Mouse (Mus musculus): ENCODE data around the gene Pld1.

Pld1 gene

DNA sequence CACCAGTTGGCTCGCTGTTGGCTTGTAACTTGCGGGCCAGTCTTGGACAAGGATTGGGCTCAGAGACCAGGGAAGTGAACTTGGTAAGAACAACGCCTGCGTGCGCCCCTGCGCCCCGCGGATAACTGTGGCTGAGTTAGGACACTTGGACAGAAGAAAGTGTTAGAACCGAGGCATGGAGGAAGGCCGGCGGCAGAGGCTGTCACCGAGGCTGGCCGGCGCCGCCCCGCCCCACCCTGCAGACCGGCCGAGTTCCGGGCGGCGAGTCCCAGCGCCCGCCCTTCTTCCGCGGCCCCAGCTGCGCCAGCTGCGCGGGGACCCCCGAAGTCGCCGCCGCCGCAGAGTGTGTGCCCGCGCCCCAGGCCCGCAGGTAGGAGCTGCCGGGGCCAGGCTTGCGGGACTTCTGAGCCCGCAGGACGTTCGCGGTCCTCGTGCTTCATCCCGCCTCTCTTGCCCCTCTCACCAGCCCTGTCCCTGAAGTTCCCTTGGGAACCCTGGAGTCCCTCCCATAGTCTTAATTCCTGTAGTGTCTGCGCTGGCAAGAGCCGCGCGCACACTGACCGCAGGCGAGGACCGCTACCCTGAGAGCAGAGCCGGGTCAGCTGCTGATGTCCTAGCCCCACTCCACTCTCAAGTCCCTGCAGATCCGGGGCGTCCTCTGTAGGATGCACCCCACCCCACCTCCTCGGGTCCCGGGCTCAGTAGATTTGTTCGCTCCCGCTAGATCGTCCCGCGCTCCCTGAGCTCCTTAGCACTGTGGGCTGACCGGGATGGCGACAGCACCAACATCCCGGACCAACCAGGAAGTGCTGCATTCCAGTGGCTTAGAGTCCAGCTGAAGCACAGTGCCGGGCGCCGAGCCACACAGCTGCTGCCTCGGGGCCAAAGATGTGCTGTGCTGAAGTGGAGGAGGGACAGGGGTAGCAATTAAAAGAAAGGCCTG is at the start of gene Pld1:
TSS of gene Pld1 (plus strand) at position 315 of the 943 bp plus-strand sequence.
- peak; percentile 61 for DNase-seq (ENCODE audit: low read depth, low spot score)

GRCm38 (mm10) chr3:27896318-27896892 is 42.1 kb upstream of the Pld1 start, which contains the start of gene Tmem212:
Tmem212 (minus strand) TSS chr3:27896368.
- DNase-seq (ENCODE audit: low read depth, low spot score) = peak; percentile 13

- DNase-seq (ENCODE audit: low read depth, low spot score) = no peak
These were observed 40.3 kb upstream of the Pld1 start for GRCm38 (mm10) chr3:27898178-27898577.

DNA sequence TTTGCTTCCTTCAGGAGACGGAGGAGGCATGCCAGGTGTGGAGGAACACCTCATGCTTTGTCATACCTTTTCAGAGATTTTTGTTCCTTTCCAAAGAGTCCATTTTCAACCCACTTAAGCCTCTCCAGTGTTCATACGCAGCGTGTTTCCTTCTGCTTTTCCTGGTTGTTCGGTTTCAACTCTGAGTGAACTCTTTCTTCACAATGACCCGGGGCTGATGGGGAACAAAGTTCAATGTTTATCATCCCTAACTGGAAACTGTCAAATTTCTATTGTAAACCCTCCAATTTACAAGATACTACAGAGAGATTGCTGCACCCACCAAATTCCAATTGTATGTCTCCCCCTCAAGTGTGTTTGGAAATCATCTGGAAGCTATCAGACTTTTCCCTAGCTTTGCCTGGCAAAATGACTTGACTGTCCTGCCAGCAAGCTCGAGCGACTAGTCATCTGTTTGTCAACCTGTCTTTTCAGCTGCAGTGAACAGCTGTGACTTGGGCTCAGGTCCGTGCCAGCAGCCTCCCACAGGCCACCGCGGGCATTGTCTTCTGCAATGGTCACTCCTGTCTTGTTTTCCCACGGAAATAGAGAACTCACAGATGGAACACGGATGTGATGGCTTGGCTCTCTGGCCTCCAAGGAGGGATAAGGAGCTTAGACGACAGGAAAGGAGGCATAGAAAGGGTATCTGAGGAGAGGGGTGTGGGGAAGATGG is 39.3 kb upstream of the Pld1 start:
- no peak for DNase-seq (ENCODE audit: low read depth, low spot score)

DNA sequence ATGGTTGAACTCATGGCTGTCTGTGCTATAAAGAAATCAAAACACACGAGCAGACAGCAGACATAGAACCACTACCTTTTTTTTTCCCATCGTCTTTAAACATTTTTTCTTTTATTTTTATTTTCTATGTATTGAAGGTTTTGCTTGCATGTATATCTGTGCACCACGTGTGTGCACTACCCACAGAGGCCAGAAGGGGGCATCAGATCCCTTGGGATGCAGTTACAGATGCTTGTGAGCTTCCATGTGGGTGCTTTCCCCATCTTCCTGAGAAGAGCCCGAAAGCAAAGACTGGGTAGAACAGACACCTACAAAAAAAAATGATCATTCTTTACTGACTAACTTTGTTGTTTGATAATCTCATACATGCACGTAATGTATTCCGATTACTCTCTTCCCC is 36.6 kb upstream of the Pld1 start:
- peak; percentile 67 for DNase-seq (ENCODE audit: low read depth, low spot score)

- DNase-seq (ENCODE audit: low read depth, low spot score) = no peak
These were observed 33.7 kb upstream of the Pld1 start for GRCm38 (mm10) chr3:27904659-27905330.

- no peak for DNase-seq (ENCODE audit: low read depth, low spot score)
These were observed 31.8 kb upstream of the Pld1 start for GRCm38 (mm10) chr3:27906647-27907209.

- no peak for DNase-seq (ENCODE audit: low read depth, low spot score)
These were observed 31.2 kb upstream of the Pld1 start for GRCm38 (mm10) chr3:27907301-27907700.

DNA sequence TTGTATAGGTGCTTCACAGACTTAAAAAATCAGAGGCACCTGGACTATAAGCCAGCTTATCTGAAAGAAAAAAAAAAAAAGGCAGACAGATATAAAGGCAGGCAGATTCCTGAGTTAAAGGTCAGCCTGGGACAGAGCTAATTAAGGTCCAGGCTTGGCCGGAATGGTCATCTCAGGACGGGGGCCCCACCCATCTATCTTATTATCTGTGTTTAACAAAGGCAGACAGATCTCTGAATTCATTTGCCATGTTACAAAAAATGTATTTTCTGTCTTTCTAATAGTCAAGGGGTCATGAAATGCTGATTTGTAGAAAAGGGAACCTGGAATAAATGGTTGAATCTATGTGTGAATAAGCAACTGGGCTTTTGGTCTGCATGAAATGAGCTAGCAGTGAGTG is 30.2 kb upstream of the Pld1 start:
- no peak for DNase-seq (ENCODE audit: low read depth, low spot score)

DNA sequence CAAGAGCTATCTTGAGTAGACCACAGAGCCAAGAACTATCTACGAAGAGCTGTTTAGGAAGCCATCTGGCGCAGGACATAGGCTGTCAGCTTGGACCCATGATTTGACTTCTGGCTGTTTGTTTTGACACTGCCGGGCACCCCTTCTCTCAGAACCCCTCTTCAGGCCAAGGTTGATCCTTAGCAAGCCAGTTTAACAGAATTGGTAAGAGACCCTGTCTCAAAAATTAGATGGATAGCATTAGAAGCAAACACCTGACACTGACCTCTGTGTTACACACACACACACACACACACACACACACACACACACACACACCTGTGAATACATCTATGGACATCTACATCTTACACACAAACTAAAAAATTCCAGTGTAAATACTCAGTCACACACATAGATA is 29.5 kb upstream of the Pld1 start:
- DNase-seq (ENCODE audit: low read depth, low spot score) = no peak

- peak; percentile 13 for DNase-seq (ENCODE audit: low read depth, low spot score)
These were observed 19.6 kb upstream of the Pld1 start for GRCm38 (mm10) chr3:27918656-27919436.

- peak; percentile 57 for DNase-seq (ENCODE audit: low read depth, low spot score)
These were observed 17.1 kb upstream of the Pld1 start for GRCm38 (mm10) chr3:27921268-27922020.

DNA sequence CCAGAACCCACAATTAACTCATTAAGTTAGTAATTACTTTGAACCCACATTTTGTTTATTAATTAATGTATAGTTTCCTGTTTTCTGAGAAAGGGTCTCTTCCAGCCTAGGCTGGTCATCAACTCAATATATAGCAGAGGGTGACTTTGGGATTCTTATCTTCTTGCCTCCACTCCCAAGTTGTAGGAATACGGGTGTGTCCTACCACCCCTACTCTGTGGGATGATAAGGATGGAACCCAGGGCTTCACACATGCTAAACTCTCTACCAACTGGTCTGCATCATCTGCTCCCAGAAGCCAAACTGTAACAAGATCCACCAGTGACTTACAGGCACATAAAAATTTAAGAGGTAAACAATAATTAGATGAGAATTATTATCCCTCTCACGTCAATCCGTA is 14.5 kb upstream of the Pld1 start:
- DNase-seq (ENCODE audit: low read depth, low spot score) = no peak

DNA sequence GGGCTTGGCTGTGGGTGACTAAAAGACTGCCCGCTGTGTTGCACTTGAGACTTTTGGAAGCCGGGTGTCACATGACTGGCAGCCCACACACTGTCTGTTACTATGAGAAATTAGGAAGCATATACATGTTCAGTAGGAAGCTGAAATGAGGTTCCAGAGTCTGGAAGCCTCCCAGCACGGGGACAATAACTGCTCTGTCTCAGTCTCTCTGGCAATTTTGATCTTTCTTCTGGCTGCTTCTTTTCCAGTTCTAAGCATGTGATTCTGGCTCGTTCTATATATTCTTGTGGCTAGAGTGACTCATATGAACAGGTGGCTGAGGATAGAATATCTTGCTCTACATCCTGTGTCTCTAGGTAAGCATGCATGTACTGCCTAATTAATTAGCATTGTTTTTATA is 9.3 kb upstream of the Pld1 start:
- no peak for DNase-seq (ENCODE audit: low read depth, low spot score)

DNA sequence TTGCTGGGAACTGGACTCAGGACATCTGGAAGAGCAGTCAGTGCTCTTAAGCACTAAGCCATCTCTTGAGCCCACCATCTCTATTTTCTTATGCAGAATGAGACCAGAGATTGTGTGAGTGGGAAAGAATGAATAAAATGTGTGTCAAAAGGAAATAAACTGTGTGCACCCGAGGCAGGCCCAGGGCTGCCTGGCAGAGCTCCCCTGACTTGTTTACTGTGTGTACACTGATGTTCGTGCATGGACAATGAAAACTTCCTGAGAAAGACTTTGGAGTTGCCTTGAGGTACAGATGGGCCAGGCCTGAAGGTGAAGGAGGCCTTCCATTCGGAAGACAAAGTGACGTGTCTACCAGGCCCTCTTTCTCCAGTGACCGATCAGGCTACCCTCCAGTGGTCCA is 6.1 kb upstream of the Pld1 start:
- DNase-seq (ENCODE audit: low read depth, low spot score) = no peak

DNA sequence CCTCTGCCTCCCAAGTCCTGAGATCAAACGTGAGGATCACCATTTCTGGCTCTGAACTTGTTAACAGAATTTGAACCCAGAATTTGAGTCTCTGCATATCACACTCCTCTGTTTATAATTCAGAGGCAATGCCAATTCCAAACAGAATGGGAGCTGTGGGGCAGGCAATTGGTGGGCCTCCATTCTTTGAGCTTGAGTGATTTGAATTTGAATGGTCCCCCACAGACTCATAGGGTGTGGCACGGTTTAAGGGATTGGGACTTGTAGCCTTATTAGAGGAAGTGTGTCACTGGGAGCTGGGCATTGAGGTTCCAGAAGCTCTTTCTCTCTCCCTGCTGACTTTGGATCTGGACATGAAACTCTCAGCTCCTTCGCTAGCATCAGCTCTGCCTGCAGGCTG is 2.9 kb upstream of the Pld1 start:
- DNase-seq (ENCODE audit: low read depth, low spot score) = peak; percentile 94

GRCm38 (mm10) chr3:27936731-27937130 is 1.8 kb upstream of the Pld1 start:
- peak; percentile 64 for DNase-seq (ENCODE audit: low read depth, low spot score)

GRCm38 (mm10) chr3:27937144-27938110 is 1.1 kb upstream of the Pld1 start:
- no peak for DNase-seq (ENCODE audit: low read depth, low spot score)

DNA sequence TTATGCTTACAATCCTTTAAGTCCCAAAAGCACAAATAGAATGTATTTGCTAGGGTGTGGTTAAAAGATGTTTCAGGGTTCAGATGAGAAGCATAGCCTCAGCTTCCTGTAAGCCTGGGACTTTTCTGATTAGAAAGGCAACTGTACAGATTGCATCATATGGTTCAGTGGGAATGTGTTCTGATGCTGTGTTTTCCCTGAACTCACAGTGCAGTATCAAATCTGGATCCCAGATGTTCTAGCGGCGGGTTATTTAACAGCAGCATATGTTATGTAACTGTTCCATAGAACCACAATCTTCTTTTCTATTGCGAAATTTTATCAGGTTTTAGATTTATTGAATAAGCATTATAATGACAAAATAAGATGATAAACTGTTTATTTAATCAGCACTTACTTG is 3.1 kb downstream of the Pld1 start:
- DNase-seq (ENCODE audit: low read depth, low spot score) = no peak

Measured in R1 (cell line).